Mouse (Mus musculus): Measurements from ENCODE around the gene Tspan32.

Tspan32 gene

GRCm38 (mm10) chr7:143004727-143005343 is at the start of gene Tspan32:
Tspan32 (plus strand) TSS chr7:143005046.
- no peak for DNase-seq (ENCODE audit: low spot score)

DNA sequence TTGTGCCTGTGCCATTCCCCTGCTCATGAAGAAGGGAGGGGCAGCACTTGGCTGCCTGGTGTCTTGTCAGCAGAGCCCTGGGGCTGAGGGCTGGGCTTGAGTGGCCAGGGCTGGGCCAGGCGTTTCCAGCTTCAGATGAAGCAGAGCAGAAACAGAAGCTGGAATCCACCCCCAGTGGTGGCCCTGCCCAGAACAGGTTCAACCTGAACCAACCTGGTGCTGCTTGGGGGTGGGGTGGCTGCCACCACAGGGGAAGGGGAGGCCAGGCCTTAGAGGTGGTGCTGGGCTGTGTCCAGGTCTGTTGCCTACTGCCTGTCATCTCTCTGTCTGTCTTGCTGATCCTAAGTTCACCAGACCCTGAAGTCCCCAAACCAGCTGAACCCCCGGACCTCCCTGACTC is 48.8 kb upstream of the Tspan32 start:
- no peak for DNase-seq (ENCODE audit: low spot score)

DNA sequence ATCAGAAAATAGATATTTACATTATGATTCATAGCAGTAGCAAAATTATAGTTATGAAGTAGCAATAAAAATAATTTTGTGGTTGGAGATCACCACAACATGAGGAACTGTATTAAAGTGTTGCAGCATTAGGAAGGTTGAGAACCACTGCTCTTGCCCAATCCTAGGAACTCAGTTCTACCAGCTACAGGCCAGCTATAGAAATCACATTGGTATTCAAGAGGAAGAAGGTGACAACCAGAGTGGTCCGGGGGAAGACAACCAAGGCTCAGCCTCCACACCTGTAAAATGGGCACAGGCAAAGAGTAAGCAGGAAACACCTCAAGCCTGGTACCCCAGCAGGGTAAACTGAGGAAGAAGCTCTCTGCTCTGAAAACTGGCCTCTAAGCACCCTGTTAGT is 46.0 kb upstream of the Tspan32 start:
- DNase-seq (ENCODE audit: low spot score) = no peak

- no peak for DNase-seq (ENCODE audit: low spot score)
Observed at GRCm38 (mm10) chr7:142959752-142960151, 45.1 kb upstream of the Tspan32 start.

DNA sequence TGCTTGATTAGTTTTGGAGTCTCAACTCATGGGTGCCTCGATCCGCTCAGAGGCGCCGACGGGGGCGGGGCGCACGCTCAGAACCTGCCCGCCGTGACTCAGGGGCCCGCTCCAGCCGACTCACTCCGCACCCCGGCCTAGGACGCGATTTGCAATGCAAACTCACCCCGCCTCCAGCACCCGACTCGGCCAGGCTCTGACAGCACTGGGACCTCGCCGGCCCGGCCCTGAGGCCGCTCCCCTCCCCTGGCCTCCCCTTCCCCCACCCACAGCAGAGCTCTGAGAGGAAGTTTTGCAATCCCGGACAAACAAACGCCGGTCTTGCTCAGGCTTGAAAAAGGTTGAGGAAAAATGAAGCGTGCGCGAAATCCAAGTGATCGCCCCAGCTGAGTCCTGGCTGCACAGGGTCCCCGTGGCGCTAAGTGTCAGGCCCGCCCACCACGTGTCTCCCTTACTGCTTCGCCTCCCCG is 37.4 kb upstream of the Tspan32 start:
- peak; percentile 43 for DNase-seq (ENCODE audit: low spot score)

DNA sequence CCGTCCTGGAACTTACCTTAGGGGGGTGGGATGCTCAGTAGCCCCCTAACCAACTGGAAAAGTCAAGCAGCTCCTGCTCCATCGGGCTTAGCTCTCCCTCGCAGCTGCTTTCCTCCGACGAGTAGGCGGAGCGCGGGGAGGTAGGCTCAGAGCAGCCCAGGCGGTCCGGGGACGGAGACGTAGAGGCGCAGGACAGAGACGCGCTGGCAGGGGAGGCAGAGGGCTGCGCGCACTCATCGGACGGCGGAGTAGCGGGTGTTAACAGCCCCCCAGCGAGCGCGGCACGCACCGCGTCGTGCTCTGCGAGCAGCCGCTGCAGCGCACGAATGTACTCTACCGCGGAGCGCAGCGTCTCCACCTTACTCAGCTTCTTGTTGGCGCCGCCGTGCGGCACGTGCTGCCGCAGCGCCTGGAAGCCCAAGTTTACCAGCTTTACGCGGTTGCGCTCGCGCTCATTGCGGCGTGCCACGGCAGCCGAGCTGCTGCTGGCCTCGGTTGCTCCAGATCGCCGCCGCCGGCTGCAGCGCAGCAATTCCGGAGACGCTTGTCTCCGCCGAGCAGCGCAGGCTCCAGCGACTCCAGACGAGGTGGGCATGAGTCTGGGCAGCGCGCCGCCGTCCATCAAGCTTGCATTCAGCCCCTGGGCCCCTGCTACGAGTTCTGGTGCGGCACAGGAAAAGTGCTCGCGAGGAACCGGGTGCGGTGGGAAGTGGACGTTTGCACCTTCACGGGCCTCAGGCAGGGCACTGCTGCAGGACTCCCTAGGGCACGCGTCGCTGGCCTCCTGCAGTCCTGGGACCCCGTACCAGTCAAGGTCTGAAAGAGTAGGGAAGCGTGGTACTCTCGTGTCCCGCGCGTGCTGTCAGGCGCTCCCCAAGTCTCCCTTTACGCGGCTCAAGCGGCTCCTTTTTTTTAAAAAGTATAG is 36.7 kb upstream of the Tspan32 start:
- peak; percentile 43 for DNase-seq (ENCODE audit: low spot score)

GRCm38 (mm10) chr7:142968809-142969511 is 35.9 kb upstream of the Tspan32 start, which contains the start of gene Ascl2:
Ascl2 (minus strand) TSS chr7:142969264.
- peak; percentile 73 for DNase-seq (ENCODE audit: low spot score)

DNA sequence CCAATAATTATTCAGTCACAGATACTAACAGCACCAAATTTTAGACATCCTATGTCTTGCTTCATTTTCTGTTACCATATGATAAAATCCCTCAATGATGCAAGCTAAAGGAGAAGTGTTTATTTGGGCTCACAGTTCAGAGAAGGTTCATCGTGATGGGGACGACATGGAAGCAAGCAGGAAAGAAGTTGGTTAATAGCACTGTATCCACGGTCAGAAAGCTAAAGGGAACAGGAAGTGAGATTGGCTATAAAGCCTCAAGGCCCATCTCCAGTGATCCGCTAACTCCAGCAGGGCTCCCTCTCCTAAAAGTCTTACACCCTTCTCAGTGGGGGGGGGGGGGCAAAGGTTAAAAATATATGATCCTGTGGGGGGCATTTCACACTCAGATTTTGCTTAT is 22.9 kb upstream of the Tspan32 start:
- DNase-seq (ENCODE audit: low spot score) = no peak

DNA sequence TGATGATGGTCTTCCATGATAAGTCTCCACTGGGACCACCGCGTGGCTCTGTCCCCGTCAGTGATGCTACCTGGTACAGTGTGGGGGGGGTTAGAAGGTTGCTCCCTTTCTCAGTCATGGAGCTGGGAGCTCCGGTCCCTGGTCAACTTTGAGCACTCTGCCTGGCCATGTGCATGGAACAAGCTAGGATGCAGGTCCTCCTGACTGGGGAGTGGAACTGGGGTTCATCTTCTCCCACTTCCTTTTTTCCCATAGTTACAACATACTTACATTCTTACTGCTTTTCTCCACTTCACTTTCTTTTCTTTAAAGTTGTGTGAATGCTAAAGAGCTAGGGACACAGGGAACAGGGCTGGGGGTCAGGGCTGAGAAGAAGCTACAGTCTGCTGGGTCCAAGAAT is 19.7 kb upstream of the Tspan32 start:
- no peak for DNase-seq (ENCODE audit: low spot score)

DNA sequence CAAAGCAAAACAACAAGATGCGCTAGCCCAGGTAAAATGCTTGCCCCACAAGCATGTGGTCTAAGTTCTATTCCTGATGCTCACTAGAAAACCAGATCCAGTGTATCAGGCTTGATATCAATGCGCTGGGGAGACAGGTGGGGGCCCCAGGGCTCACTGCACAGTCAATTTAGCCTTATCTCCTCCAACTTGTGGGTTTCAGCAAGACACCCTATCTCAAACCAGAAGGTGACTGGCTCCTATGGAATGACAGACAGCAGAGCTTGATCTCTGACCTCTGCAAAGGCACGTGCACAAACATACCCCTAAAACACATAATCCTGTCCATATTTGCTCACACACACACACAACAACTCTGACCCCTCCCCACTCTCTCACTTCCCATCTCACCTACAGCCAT is 17.1 kb upstream of the Tspan32 start:
- DNase-seq (ENCODE audit: low spot score) = no peak

DNA sequence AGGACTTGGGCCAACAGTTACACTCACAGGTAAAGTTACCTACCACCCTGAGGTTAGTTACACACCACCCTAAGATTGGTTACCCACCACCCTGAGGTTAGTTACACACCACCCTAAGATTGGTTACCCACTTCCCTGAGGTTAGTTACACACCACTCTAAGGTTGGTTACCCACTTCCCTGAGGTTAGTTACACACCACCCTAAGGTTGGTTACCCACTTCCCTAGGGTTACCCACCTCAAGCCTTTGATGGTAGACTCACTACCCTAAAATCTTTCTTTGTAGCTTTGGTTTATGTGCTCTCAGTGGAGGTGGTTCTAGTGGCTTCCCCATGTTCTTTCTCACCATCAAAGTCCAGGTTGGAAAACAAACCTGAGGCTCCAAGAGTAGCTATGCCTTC is 9.8 kb upstream of the Tspan32 start:
- DNase-seq (ENCODE audit: low spot score) = no peak

DNA sequence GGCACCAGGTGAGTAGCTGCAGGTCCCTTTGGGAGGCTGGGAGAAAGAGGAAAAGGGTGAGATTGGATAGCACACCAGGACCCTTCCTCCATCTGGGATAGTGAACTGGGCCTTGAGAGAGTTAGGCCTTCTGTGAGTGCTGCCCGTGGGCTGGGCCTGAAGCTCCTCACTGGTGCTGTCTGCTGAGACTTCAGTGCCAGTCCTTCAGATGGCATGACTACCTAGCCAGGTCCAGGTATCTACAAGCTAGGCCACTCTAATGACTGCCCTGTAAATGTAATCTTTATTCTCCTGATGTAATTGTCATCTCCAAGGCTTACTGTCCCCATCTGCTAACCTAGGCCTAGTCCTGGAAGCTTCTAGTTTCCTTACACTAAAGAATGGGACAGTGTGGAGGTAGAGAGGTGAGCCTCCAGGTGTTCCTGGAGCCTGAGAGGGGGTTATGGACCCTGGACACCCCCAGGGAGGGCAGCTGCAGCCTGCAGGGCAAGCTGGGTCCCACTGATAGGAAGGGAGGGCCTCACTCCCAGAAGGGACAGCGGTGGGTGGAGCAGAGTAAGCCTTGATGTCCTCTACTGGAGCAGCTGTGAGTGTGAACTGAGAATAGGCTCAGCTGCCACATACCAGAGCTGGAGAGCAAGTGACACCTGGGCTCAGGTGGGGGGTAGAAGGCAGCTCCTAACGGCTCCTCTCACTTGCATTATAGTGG is 9.1 kb upstream of the Tspan32 start:
- DNase-seq (ENCODE audit: low spot score) = no peak

DNA sequence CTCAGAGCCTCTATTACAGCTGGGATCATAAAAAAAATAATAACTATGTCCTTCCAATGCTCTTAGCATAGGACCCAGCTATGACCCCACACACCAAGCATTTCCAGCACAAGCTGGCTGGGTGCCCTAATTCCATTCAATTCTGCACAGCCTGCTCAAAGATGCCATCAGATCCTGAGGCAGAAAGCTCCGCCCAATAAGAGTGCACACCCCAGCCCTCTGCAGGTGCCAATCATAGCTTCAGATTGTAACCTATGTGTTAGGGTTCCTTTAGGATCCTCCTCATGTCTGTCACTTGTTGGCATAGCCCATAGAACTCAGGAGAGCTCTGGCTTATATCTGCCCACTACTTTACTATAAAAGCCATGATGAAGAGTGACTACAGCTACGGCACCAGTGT is 7.8 kb upstream of the Tspan32 start:
- DNase-seq (ENCODE audit: low spot score) = no peak

DNA sequence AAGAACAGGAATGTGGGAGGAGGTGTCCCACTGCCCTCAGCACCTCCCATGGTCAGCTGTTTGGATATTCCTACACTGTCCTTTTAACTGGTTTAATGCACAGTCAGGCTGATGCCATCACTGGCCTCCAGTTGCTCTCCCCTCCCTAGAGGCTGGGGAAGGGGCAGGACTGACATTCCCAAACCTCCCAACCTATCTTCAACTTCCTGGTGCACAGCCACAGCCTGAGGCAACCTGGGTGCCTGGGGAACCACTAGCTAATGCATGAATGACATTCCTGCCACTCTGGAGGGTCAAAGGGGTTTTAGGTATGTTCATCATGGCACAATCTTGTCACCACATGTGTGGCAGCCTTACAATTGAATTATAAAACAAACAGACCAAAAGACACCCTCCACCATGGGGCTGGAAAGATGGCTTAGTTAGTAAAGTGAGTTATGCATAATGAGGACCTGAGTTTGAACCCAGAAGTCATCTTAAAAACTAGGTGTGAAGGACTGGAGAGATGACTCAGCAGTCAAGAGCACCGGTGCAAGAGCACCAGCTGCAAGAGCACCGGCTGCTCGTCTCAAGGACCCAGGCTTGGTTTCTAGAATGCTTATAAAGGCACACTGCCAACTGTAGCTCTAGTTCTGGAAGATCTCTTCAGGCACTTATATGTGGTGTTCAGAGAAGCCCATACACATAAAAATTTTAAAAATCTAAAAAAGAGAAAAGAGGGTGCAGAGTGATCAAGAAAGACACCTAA is 7.3 kb upstream of the Tspan32 start:
- DNase-seq (ENCODE audit: low spot score) = no peak

DNA sequence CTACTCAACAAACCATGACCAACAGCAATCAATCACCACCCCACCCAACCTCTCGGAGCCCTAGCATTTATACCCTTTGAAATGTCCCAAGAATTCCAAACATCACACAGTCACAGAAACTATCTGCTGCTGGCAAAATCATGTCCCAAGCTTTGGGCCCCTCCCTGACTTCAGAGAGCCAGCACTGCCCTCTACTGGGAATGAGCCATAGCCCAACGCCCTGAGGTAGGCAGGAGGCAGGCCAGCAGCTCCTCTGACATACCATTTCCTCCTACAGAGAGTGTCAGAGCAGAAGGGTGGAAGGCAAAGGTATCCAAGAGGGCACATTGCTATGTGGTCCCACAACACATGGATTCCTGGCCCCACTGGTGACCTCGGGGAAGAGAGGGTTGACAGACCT is 2.2 kb upstream of the Tspan32 start:
- DNase-seq (ENCODE audit: low spot score) = no peak

DNA sequence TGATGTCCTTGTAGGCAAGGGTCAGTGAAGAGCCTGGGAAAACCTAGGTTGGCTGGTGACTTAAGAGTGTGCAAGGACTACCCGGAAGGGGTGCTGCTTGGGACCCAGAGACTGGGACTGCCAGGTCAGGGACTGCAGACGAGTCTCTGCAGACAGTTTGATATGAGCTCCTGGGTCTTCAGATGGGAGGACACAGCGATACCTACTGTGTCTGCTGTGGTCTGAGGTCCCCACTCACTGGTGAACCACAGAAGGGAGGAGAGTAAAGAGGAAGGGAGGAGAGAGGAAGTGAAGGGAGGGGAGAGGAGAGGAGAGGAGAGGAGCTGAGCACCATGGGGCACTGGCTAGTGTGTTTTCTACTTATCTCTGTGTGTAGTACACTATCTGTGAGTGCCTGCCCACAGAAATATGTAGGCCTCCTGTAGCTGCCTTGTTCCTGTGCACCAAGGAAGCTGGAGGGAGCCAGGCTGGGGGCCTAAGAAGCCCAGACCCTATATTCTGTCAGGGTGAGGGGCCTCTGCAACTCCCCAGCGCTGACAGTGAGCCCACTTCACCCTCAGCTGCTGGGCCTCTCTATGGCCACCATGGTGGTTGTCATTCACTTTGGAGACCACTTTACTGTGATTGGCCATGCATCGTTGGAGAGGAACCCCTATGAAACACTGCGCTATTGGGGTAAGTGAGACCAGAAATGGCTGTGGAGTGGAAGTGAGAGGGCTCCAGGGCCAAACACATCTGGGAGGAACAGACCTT is 674 bp downstream of the Tspan32 start:
- no peak for DNase-seq (ENCODE audit: low spot score)

- DNase-seq (ENCODE audit: low spot score) = no peak
Observed at GRCm38 (mm10) chr7:143006097-143006755, 1.4 kb downstream of the Tspan32 start.

DNA sequence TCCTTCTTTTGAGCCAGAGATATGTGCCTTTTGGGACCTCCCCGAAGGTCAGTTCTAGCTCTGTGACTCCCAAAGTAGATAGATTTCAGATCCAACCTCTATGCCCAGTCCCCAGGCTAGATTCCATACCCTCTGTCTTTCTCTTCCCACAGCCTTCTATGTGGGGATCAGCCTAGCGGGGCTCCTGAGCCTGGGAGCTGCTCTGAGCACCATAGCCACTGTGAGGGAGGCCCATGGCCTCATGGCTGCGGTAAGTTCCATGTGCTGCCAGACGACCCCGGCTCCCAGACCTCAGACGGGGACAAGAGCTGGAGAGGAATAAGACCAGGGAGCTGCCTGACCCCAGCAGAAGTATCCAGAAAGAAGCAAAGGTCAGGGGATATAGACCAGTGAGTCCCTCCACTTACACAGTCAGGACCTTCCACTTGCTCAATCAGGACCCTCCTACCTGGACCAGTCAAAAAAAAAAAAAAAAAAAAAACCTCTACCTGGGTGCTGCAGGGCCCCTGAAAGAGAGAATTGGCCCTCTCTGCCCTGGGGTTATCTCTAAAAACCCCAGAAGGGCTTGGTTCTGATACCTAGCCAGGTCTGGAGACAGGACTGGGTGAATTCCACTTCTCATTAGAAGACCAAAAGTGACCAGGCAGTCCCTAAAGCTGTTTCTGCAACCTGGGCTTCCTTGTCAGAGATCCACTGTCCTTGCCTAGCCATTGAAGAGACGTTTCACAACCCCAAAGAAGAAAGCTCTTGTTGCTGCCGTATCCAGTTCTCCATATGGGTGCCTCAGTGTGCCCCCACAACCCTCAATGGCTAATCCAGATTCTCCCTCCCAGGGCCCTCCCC is 2.1 kb downstream of the Tspan32 start:
- no peak for DNase-seq (ENCODE audit: low spot score)
